Mouse (Mus musculus) megakaryocyte progenitor cell, adult 5-6 weeks (primary cell): ENCODE results near the gene Ubr3. TPM values are rescaled to one million over a fixed set of nuclear protein-coding genes. Genes with fewer than 3 reads are reported as not detected.

Source experiments
- ATAC-seq: replicated peaks from 2 replicates; pipeline ENCODE4 v1.8.0; 2016; ENCODE audit warnings: mild to moderate bottlenecking, moderate TSS enrichment, inconsistent platforms; ENCODE audit not compliant: poor library complexity
- total RNA-seq, 2 experiments: library from RNA; stranded (forward) in 1 of 2; stranded (reverse) in 1 of 2; fragments of 157-497, 149-512 nt in 1 of 2; fragments of 200-1000 nt in 1 of 2; gene quantifications; 2 replicates each; pipeline versions ENCODE4 v1.2.3 to v1.2.4; 2015 to 2017

Gene Ubr3
- total RNA-seq (2015), result 34.8 and 42.0 TPM in 2 replicates
- total RNA-seq (2017), result 31.7 and 45.8 TPM in 2 replicates

DNA sequence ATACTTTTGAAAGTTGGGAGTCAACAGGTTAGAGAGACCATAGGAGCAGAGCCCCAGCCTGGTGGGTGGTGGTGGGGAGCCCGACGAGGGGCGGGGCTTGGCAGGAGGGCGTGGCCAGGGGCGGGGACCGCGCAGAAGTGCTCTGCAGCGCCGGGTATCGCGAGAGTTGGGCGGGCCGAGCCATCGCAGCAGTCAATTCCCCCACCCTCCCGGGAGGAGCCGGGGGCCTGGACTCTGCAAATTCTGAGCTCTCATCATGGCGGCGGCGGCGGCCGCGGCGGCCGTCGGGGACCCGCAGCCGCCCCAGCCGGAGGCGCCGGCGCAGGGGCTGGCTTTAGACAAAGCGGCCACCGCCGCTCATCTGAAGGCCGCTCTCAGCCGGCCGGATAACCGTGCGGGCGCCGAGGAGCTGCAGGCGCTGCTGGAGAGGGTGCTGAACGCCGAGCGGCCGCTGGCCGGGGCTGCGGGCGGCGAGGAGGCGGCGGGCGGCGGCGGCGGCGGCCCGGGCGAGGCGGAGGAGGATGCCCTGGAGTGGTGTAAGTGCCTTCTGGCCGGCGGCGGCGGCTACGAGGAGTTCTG lies at the start of gene Ubr3:
Gene Ubr3 (plus strand): TSS at position 208 of the 579 bp plus-strand sequence.
- ATAC-seq, result peak; percentile 90

DNA sequence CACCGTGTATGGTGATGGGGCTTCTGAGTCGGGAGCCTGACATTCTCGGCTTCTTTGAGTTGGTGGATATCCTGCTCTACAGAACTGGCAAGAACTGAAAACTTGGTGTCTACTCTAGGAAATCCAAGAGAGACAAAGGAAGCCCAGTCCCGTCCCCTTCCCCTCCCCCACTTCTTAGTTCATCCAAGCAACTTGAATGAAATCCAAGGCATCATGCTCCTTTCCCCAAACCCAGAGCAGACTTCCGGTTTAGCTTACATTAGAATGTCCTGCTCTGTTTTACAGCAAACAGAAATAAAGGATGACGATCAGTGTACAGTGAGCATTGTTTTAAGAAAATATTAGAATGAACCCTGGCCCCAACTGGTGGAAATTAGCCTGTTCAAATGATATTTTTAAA lies 47.8 kb upstream of the Ubr3 start:
- no peak for ATAC-seq

DNA sequence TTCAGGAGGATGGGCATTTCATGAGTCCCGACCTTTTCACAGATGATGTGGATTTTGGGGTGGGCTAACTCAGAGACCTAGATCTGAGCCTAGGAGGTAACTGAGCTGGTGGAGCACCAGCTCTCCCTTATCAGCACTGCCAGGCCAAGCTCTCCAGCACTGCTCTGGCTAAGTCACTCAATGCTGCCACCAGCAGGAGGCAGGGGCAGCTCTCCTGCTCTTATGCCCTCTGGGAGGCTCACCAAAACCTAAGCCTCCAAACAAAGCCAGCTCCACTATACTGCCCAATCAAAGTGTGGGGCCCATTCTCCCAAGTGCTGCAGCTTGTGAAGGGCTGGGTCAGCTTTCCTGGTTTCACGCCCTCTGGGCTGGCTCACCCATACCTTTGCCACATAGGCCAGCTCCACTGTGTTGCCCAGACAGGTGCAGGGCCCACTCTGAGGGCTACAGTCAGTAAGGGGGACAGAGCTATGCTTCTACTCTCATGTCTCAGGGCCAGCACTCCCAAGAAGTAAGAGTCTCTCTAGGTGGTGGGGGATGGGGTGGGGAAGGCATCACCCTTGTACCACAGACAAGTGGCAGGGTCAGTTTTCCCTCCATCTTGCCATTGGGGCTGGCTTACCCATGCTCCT lies 45.5 kb upstream of the Ubr3 start:
- peak; percentile 95 for ATAC-seq

DNA sequence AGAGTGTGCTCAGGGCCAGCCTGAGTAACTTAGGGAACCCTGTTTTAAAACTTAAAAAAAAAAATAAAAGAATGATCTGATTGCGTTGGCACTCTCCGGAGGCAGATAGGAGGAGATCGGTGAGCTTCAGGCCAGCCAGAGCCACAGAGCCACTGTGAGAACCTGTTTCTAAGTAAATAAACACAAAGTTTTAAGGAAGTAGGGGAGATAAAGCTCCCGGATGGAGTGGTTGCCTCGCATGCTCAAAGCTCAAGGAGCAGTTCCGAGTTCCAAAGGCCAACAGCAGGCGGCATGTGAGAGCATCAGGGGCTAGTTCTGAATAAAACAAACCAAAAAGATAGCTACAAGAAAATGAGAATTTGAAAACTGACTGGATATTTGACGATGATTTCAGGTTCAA lies 40.7 kb upstream of the Ubr3 start:
- peak; percentile 69 for ATAC-seq

DNA sequence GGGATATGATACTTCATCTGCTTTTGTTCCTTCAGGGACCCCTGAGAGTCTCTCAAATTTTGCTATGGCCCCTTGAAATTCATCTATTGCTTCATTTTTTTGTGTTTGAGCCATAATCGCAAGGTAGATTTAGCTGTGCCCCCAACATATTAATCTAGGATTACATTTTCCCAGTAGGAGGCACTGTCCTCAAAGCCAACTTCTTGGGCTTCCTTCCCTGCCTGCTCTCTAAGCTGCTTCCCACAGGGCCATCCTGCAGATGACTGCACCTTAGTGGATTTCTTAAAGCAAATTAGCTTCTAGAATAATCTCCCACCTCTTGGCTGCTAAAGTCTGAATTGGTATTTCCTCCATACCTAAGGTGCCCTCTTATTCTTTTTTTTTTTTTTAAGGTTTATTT lies 39.2 kb upstream of the Ubr3 start:
- no peak for ATAC-seq

DNA sequence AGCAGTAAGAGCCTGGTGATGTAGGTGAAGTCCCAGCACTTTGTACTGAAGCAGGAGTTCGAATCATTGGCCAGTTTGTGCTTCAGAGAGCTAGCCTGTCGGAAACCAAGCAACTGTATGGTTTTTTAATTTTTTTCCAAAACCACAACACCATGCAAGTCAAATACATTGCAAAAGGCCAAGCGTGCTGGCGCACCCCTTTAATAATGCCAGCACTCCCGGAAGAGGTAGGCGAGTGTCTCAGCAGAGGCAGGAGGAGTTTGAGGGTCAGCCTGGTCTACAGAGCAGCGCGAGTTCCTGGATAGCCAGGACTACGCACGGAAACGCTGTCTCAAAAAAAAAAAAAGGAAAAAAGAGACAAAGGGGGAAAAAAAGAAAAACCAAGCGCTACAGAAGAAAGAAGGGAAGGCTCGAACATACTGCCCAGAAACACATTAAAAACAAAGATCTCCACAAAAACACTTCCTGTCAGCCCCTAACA lies 36.0 kb upstream of the Ubr3 start:
- peak; percentile 70 for ATAC-seq

DNA sequence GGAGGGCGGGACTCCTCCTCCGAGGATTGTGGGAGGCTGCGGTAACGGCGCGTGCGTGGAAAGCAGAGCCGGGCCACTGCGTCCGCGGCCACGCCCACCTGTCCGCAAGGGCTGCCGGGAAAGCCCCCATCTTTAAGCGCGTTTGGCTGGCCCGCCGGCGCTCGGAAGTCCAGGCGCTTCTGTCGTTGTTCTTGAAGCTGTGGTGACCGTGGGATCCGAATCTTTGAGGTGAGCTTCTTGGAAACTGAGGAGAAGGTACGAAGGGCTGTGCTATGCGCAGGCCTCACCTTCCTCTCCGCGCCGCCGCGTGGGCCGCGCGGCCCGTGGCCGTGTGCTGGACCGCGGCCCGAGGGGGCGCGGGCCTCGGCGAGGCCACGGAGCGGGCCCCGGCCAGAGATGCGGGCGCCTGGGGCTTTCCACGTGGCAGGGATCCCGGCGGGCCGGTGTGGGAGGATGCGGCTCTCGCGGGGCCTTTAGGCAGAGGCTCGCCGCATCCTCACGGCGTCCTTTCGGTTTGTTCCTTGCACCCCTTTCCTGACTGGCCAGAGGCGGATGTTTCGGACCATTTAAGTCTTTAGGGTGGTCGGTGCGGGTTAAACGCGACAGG lies 35.5 kb upstream of the Ubr3 start, which contains the start of gene Ssb:
Gene Ssb (plus strand): TSS at position 78 of the 607 bp plus-strand sequence.
- peak; percentile 92 for ATAC-seq

DNA sequence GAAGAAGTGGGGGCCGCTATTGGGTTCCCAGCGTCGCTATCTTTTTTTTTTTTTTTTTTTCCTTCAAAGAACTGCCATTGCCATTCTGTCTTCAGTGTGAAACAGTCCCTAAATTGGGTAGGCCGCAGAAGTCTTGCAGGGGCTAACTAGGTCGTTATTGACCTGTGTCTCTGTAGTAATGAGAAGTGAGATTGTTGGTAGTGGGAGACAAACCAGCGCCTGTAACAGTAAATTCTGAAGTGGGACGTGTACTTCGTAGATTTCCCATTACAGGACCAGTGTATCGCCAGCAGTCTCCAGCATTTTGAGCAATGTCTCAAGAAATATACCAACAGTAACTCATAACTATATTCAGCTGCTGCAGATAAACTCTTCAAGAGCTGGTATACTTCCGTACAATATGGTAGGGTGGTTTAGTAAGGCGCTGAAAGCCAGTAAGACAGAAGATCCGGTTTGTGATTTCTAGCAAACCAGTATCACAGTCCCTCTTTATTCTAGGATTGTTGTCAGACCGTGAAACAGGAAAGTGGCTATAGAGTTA lies 34.9 kb upstream of the Ubr3 start:
- no peak for ATAC-seq

DNA sequence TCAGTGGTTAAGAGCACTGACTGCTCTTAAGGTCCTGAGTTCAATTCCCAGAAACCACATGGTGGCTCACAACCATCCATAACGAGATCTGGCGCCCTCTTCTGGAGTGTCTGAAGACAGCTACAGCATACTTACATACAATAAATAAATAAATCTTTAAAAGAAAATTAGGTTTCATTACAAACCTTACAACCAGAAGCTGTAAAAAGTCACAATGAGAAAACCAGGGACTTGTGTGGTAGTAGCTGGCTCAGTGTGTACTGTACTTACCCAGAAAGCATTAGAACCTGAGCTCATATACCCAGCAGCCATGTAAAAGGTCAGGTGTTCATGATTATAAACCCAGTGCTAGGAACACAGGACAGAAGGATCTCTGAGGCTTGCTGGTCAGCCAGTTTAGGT lies 13.1 kb upstream of the Ubr3 start:
- no peak for ATAC-seq

DNA sequence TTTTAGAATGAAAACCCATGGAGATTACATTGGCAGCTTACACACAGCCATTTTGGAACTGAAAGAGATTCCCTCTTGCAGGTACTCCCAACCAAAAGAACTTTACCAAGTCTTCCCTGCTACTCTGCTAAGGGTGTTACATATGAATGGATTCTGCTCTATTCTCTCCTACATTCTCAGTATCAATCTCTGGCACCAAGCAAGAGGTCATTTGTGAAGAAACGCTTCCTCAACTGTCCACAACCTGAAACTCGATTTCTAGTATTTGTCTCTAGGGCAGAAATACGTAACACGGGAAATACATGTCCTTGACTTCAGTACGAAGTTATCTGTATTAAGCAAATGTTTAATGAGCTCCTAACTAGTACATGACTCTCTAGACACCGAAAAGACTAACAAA lies 12.5 kb upstream of the Ubr3 start:
- ATAC-seq, result no peak

DNA sequence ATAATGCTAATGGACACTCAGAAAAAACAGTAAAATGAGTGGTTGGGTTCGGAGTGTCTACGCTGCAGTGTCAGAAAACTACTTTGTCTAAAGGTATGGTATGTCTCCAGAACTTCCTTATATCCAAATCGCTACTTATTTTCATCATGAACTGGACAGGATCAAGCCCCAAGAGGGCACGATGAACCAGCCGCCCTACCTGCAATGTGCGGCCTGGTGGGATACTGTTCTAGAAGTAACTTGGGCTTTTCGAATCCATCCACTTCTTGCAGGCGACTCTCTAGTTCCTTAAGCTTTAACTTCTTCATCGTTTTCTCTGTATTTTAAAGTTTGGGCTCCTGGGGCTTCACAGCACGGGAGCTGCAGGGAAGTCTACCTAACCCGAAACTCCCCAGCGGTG lies 12.0 kb upstream of the Ubr3 start:
- ATAC-seq, result 0 out of 2 replicates have a peak, but pooled peaks have one; percentile 7

DNA sequence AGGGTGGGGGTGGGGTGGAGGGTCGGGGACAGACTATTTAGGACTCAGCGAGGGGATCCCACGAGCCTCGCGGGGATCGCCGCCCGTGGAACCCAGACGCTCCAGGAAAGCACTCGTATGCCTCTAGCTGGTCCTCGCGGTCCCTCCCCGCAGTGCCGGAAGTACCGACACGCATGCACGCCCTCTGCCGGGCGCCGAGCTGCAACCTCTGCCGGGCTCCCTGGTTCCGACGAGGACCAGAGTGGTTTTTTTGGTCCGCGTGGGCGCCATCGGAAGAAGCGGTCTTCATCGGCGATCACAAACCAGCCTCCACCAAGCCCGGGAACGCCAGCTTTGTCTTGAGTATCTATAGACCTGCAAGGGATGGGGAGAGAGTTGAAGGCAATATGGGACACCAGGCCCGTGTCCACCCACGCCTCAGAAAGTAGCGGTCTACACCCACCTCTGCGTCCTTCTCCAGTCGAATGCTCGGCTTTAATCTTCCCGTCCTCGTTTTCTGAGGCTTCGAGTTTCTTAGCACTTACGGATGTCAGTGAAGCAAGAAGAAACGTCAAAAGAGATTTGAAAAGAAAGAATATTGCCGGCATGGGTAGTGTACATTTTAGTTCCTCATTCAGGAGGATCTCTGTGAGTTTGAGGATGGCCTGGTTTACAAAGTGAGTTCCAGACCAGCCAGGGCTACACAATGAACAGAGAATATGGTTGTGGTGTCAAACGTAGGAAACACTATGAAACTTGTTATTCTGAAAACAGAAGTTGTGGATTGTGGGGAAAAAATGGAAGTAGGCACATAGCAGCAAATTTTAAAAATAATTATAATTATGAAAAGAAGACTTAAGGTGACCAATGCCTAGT lies 11.4 kb upstream of the Ubr3 start, which contains the start of gene Mettl5:
Gene Mettl5 (minus strand): TSS at position 165 of the 855 bp plus-strand sequence.
- ATAC-seq, result peak; percentile 98

DNA sequence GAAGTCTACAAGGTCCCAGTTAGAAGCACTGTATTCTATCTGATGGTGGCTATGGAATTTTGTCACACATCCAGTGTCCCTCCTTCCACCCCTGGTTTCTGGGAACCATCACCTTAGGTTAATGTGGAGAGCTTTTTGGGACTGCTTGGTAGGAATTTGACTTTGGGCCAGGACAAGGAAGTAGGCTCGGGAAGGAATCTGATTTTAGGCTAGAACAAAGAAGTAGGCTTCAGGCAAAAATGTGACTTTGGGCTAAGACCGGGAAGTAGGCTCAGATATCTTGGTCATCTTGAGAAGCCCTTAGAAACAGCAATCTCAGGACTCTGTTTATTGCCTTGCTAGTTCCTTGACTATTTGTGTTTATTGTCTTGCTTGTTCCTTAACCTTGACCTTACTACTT lies 8.1 kb upstream of the Ubr3 start:
- ATAC-seq, result no peak

DNA sequence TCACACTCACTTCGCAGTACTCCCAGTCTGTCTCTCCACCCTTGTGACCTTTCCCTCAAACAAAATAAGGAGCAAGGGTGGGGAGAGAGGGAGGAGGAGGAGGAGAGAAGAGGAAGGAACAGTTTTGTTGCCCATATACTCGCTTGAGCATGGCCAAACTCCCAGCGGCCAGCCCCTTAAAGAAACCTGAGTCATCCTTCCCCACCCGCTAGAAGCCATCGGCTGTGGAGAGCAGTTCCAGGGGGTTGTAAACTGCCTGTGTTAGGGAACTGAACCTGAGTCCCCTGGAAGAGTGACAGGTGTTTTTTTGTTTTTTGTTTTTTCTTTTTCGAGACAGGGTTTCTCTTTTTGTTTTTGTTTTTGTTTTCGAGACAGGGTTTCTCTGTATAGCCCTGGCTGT lies 6.2 kb upstream of the Ubr3 start:
- ATAC-seq, result peak; percentile 75

DNA sequence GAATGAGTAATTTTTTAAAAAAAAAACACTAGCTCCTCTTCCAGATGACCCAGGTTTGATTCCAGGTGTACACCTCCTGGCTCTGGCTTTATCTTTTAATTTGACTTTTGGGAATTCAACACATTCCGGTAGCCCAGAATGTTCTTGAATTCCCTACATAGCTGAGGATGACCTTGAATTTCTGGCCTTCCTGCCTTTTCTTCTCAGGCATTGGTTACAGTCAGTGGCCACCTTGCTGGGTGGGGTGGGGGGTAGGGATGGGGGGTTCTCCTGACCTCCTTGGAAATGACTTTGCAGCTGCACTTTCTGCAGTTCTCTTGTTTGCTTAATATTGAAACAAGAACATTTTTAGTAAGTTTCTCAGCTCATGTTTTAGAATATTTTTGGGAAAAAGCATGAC lies 3.9 kb upstream of the Ubr3 start:
- ATAC-seq, result no peak

DNA sequence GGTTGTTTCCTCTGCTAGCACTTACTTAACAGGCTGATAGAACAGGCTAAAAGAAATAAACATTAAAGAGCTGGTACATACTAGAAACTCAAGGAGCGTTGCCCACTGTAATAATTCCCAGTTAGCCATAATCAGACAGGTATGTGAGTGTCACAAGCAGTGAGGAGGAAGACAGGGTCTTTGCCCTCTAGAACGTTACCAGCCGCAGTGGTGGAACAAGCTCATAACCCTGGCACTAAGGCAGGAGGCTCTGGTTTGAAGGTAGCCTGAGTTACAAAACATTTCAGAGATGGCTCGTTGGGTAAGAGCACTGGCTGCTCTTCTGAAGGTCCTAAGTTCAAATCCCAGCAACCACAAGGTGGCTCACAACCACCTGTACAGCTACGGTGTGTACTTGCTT lies 3.2 kb upstream of the Ubr3 start:
- no peak for ATAC-seq

DNA sequence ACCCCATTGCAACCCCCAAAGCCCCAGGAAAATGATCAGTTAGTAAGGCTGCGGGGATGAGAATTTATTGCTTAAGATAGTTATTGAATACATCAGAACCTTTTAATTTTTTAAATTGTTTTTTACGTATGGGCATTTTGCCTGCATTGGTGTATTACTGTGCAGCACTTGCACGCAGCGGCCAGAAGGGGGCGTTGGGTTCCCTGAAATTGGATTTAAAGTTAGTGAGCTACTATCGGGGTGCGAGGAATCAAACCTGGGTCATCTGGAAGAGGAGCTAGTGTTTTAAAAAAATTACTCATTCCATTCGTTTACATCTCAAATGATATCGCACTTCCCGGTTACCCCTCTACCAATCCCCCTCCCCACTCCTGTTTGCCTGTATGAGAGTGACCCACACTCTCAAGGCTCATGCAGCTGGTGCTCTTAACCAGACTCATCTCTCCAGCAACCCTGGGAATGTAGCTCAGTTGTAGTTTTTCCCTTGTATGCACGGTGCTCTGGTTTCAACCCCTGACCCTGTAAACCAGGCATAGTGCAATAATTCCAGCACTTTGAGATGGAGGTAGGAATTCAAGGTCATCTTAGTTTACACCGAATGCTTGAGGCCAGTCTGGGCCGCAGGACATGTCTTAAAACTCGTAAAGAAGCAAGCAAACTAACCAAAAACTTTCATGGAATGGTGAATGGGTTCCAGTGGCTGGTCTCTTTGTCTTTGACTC lies 1.4 kb upstream of the Ubr3 start:
- ATAC-seq, result no peak

DNA sequence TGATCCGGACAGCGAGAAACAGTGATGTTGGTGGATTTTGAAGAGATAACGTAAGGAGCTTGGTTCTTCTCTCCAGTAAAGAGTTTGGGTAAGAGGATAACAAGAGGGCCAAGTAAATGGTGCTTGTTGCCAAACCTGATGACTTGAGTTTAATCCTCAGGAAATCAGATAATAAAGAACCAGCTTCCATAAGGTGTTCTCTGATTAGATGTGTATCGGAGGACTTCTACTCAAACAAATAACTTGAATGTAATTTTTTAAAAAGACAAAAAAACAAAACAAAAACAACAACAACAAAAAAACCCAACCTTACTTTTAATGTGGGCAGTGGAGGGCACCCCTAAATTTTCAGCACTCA lies 843 bp upstream of the Ubr3 start:
- ATAC-seq, result 0 out of 2 replicates have a peak, but pooled peaks have one; percentile 6

DNA sequence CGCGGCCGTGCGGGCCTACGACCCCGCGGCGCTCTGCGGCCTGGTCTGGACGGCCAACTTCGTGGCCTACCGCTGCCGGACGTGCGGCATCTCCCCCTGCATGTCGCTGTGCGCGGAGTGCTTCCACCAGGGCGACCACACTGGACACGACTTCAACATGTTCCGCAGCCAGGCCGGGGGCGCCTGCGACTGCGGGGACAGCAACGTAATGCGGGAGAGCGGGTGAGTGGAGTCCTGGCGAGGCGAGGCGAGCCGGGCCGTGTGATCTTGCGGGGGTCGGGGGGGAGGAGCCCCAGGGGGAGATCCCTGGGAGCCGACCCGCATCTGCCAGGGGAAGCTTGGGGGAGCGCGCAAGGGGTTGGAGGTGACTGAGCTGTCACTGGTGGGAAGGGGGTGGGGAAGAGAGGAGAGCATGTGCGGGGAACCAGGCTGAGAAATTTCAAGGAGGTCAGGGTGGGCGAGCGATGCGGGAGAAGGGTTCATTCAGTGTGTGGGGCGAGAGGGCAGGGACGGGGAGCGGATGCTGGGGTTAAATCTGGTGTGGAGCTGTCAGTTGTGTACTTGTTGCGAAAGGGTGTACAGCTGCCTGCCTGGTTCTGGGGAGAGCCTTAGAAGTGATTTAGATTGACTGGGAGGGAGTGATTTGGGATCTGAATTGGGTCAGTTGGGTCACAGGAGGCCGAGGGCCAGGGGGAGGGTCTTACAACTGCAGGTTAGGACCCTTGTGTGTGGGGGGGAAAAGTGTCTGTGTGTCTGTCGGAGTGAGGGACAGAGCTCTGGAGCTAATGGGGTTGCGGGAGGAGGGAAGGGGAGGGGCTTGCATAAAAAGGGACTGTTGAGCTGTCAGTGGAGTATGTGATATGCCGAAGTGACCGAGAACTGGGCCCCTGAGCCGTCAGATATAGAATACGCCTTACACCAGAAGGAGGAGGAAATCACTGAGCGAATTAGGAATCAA lies 851 bp downstream of the Ubr3 start:
- ATAC-seq, result peak; percentile 75
